Mouse (Mus musculus) cortical plate, adult 2 months (tissue): Measurements from ENCODE around the gene Maml3. TPM values are rescaled to one million over a fixed set of nuclear protein-coding genes. Genes with fewer than 3 reads are reported as not detected.

Source experiments
- H3K27ac ChIP-seq: fragments of 200-500 bp; 2 replicates; pipeline ENCODE4 v1.5.1; 2012; ENCODE audit warnings: low read length, control low read depth, inconsistent platforms; ENCODE audit not compliant: insufficient read depth
- H3K4me1 ChIP-seq: fragments of 200-500 bp; 2 replicates; pipeline ENCODE4 v1.6.1; 2011; ENCODE audit warnings: low read length; ENCODE audit not compliant: control insufficient read depth, insufficient read depth
- H3K4me3 ChIP-seq: fragments of 200-500 bp; 2 replicates; pipeline ENCODE4 v1.5.1; 2011; ENCODE audit warnings: mild to moderate bottlenecking, low read length, control low read depth; ENCODE audit not compliant: insufficient read depth
- CTCF ChIP-seq: fragments of 200-500 bp; IDR thresholded peaks from 2 replicates; pipeline ENCODE4 v1.5.1; 2011; ENCODE audit warnings: mild to moderate bottlenecking, control low read depth, low read length; ENCODE audit not compliant: insufficient read depth; ENCODE audit errors: extremely low read depth
- POLR2A ChIP-seq: fragments of 200-500 bp; IDR thresholded peaks from 2 replicates; pipeline ENCODE4 v1.6.1; 2011; ENCODE audit warnings: mild to moderate bottlenecking, low read length, control low read depth; ENCODE audit not compliant: insufficient read depth; ENCODE audit errors: extremely low read depth
- polyA plus RNA-seq: library from polyadenylated mRNA; depleted of rRNA; stranded (reverse); fragments of >200 nt; gene quantifications from 2 replicates; pipeline ENCODE4 v1.2.3, GENCODE M21; 2012

Maml3 gene
- polyA plus RNA-seq, 1 experiment = 2.7 TPM

GRCm38 (mm10) chr3:51825530-51825929 lies 279.3 kb downstream of the Maml3 start:
- Histone ChIP-seq H3K27ac (no peak overlapping the region), H3K4me1 (no peaks in the 10 kb centered on the region), H3K4me3 (no peak overlapping the region)
- no peak for TF ChIP-seq POLR2A
- no peak for TF ChIP-seq CTCF

- TF ChIP-seq POLR2A = no peak
- TF ChIP-seq CTCF = no peak
- H3K4me1 ChIP-seq = no peaks in the 10 kb centered on the region
- no peak overlapping the region for H3K4me3 ChIP-seq
- H3K27ac ChIP-seq = no peak overlapping the region
Measured at GRCm38 (mm10) chr3:51824506-51824905, 280.4 kb downstream of the Maml3 start.

GRCm38 (mm10) chr3:51821551-51821950 lies 283.3 kb downstream of the Maml3 start:
- H3K27ac ChIP-seq = no peak overlapping the region
- H3K4me3 ChIP-seq = no peak overlapping the region
- TF ChIP-seq CTCF = no peak
- no peak for TF ChIP-seq POLR2A
- H3K4me1 ChIP-seq = no peaks in the 10 kb centered on the region

GRCm38 (mm10) chr3:51819109-51819508 lies 285.8 kb downstream of the Maml3 start:
- H3K4me3 ChIP-seq = no peak overlapping the region
- no peak overlapping the region for H3K27ac ChIP-seq
- TF ChIP-seq CTCF = no peak
- no peak for TF ChIP-seq POLR2A
- no peaks in the 10 kb centered on the region for H3K4me1 ChIP-seq

GRCm38 (mm10) chr3:51817919-51818318 lies 287.0 kb downstream of the Maml3 start:
- TF ChIP-seq CTCF = no peak
- TF ChIP-seq POLR2A = no peak
- Histone ChIP-seq H3K27ac (no peak overlapping the region), H3K4me3 (no peak overlapping the region), H3K4me1 (no peaks in the 10 kb centered on the region)

- TF ChIP-seq CTCF (no peak), POLR2A (no peak)
- Histone ChIP-seq H3K4me1 (no peaks in the 10 kb centered on the region), H3K27ac (no peak overlapping the region), H3K4me3 (no peak overlapping the region)
Measured at GRCm38 (mm10) chr3:51817329-51817728, 287.5 kb downstream of the Maml3 start.

- no peak overlapping the region for H3K27ac ChIP-seq
- TF ChIP-seq CTCF (no peak), POLR2A (no peak)
- no peaks in the 10 kb centered on the region for H3K4me1 ChIP-seq
- H3K4me3 ChIP-seq = no peak overlapping the region
Measured at GRCm38 (mm10) chr3:51816517-51817285, 288.2 kb downstream of the Maml3 start.

- H3K4me3 ChIP-seq = no peak overlapping the region
- H3K27ac ChIP-seq = no peak overlapping the region
- H3K4me1 ChIP-seq = no peaks in the 10 kb centered on the region
- no peak for TF ChIP-seq CTCF
- no peak for TF ChIP-seq POLR2A
Measured at GRCm38 (mm10) chr3:51814073-51814472, 290.8 kb downstream of the Maml3 start.

GRCm38 (mm10) chr3:51813186-51813585 lies 291.7 kb downstream of the Maml3 start:
- Histone ChIP-seq H3K4me3 (no peak overlapping the region), H3K4me1 (peaks cover 1% of the 10 kb centered on the region; the same call in 1 of the 2 replicates), H3K27ac (no peak overlapping the region)
- TF ChIP-seq POLR2A = no peak
- TF ChIP-seq CTCF = no peak

GRCm38 (mm10) chr3:51810731-51811130 lies 294.1 kb downstream of the Maml3 start:
- peaks cover 1% of the 10 kb centered on the region; the same call in 1 of the 2 replicates for H3K4me1 ChIP-seq

More at GRCm38 (mm10) chr3:51810731-51811130, 294.1 kb downstream of the Maml3 start:
- Histone ChIP-seq H3K27ac (no peak overlapping the region), H3K4me3 (no peak overlapping the region)
- no peak for TF ChIP-seq CTCF
- TF ChIP-seq POLR2A = no peak
